Mouse (Mus musculus): ENCODE data around the gene Gjb2. TPM values are rescaled to one million over a fixed set of nuclear protein-coding genes. Genes with fewer than 3 reads are reported as not detected.

The Gjb2 gene
- total RNA-seq, 1 experiment from 2014 or later = not detected

DNA sequence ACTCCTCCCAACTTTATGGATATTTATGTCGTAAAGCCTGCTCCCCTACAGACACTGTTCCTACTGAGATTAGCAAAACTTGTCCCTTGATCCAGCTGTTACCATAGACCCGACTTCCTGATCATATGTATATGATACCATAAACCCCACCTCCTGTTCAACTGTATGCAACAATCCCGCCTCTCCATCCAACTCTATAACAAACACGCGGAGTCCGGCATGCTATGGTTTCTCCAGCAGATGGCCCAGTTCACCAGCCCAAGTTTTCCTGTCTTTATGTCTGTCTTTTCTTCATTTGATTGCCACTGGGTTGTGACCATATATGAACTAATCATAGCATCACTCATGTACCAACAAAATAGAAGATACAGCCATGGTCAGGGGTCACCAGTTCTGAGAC, 29.0 kb downstream of the Gjb2 start:
- no peak for ATAC-seq (replicated peaks; ENCODE audit: low read depth, poor library complexity, severe bottlenecking)

DNA sequence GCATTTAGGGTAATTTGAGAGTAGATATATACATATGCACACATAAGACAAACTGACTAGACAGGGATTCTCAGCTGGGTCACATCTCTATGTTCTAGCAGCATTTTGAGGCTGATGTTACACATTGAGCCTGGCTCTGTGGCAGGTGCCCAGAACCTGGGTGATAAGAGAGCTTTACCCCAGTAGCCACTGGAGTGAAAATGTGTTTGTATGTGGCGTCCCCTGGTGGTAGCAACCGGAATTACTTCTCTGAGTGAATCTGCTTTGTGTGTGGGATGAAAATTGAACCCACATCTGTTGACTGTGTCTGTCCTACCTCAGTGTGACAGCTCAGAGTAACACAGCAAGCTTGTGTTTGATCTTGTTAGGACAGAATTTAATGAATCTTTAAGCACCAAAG, 34.6 kb downstream of the Gjb2 start:
- ATAC-seq (replicated peaks; ENCODE audit: low read depth, poor library complexity, severe bottlenecking) = peak; percentile 81

DNA sequence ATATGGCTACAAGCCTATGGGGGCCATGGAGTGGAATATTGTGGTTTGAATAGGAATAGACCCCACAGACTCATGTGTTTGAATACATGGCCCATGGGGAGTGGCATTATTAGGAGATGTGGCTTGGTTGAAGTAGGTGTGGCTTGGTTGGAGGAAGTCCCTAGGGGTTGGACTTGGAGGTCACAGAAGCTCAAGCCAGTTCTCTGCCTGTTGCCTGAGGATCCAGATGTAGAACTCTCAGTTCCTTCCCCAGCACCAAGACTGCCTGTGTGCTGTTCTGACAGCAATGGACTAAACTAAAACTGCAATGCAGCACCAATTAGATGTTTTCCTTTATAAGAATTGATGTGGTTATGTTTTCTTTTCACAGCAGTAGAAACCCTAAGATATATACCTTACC, 38.4 kb downstream of the Gjb2 start:
- ATAC-seq (replicated peaks; ENCODE audit: low read depth, poor library complexity, severe bottlenecking) = no peak

DNA sequence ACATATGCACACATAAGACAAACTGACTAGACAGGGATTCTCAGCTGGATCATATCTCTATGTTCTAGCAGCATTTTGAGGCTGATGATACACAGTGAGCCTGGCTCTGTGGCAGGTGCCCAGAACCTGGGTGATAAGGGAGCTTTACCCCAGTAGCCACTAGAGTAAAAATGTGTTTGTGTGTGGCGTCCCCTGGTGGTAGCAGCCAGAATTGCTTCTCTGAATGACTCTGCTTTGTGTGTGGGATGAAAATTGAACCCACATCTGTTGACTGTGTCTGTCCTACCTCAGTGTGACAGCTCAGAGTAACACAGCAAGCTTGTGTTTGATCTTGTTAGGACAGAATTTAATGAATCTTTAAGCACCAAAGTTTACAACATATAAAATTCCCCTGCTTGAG, 44.5 kb downstream of the Gjb2 start:
- peak; percentile 96 for ATAC-seq (replicated peaks; ENCODE audit: low read depth, poor library complexity, severe bottlenecking)

DNA sequence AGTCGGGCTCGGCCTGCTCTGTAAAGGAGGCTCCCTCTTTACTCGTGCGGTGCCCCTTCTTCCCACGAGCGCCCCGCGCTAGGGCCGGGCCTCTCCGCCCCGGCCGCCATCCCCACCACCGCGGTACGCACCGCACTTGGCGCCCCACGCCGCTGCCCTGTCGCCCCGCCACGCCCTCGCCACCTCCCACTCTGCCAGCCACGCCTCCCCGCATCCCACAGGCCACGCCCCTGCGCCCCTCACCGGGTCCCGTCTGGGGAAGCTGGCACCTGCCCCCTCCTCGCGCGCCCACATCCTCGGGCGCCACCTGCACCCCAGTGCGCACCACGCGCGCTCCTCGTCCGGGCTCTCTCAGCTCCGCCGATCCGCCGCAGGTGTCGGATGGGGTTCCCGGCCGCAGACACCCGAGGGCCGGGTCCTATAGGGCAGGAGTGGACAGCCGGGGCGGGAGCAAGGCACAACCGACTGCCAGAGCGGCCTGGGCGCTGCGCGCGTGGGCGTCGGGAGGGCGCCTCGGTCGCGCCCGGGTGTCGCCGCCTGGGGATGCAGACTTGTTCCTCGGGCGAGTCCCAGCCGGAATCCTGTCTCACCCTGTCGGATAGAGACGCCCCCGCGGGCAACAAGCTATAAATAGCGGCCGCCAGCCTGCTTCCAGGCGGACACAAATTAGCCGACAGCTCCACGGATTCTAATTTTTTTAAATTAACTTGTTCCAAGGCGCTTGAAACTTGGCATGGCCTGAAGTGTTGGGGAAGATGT, 46.8 kb downstream of the Gjb2 start, which contains the start of gene Gja3:
TSS of gene Gja3 (minus strand) at position 538 of the 759 bp plus-strand sequence.
- 0 out of 2 replicates have a peak, but pooled peaks have one; percentile 11 for ATAC-seq (replicated peaks; ENCODE audit: low read depth, poor library complexity, severe bottlenecking)

DNA sequence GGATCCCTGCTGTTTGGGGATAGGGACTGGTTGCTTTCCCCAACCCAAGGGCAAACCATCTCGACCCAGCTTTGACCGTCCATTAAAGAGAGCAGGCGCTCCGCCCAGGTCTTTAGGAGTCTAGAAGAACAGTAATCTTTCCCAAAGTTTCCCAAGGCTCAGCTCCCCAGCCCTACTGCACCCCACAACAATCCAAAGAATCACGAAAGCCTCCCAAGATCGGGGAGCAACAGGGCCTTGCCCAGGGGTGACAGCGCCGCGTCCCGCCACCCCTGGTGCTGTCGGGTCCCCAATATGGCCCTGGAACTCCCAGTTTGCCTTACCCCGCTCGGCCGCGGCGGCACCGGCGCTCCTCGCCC, 47.3 kb downstream of the Gjb2 start:
- ATAC-seq (replicated peaks; ENCODE audit: low read depth, poor library complexity, severe bottlenecking) = no peak

DNA sequence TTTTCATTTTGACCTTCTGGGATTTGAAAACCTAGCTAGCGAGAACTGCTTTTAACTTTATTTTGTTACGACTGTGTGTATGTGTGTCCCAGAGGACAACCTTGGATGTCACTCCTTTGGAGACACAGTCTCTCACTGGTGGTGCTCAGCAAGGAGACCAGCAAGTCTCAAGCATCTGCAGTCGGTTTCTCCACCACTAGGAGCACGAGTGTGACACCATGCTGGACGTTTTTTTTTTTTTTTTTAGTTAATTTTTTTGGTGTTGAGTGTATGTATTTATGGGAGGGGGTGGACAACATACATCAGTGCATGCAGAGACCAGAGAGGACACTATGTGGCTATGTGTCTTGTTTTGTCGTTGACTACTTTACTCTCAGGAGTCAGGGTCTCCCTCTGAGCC, 51.8 kb downstream of the Gjb2 start:
- no peak for ATAC-seq (replicated peaks; ENCODE audit: low read depth, poor library complexity, severe bottlenecking)

Other genes starting within 250 kb of the Gjb2 start
- gene Zmym2, start 218.0 kb downstream of the Gjb2 start, total RNA-seq (2017) = 39.2 and 52.0 TPM in 2 replicates
- gene Gja3, start 46.6 kb downstream of the Gjb2 start, total RNA-seq (2017) = not detected in 2 replicates
- gene Gm4491, start 11.2 kb upstream of the Gjb2 start, total RNA-seq (2017) = not detected in 2 replicates
- not detected in 2 replicates for gene Gjb6, start 28.9 kb upstream of the Gjb2 start, total RNA-seq (2017)